Mouse (Mus musculus) CH12.LX (cell line): ENCODE results near the gene Dock10. TPM values are rescaled to one million over a fixed set of nuclear protein-coding genes. Genes with fewer than 3 reads are reported as not detected.
A peak's percentile ranks its signal among the peaks of the same experiment; 100 is the strongest.

Source experiments
- DNase-seq: peaks from one replicate; pipeline ENCODE4 v3.0.0-alpha.2; 2013; ENCODE audit errors: extremely low read depth
- H3K27ac ChIP-seq: 2 replicates; pipeline ENCODE4 v1.5.1; 2012; ENCODE audit warnings: low read depth, mild to moderate bottlenecking, control low read depth, moderate library complexity; ENCODE audit not compliant: insufficient read depth
- H3K27me3 ChIP-seq: replicated peaks from 2 replicates; pipeline ENCODE3; 2012; ENCODE audit warnings: inconsistent platforms
- H3K36me3 ChIP-seq, 2 experiments: replicated peaks in 1 of 2; 2 replicates each; pipeline versions ENCODE3 to v1.6.1; 2012; ENCODE audit warnings: inconsistent platforms in 1 of 2, low read length in 1 of 2, mild to moderate bottlenecking in 1 of 2, mixed read lengths in 1 of 2, moderate library complexity in 1 of 2; ENCODE audit not compliant: control insufficient read depth in 1 of 2, insufficient read depth in 1 of 2
- H3K4me1 ChIP-seq, 2 experiments: 2 replicates each; pipeline ENCODE4 v1.6.1; 2012; ENCODE audit warnings: inconsistent platforms in 1 of 2, moderate library complexity in 1 of 2; ENCODE audit not compliant: insufficient read depth in 2 of 2, control insufficient read depth in 1 of 2
- H3K4me2 ChIP-seq: 2 replicates; pipeline ENCODE4 v1.6.1; 2012; ENCODE audit warnings: low read depth, mild to moderate bottlenecking, control low read depth; ENCODE audit not compliant: poor library complexity, insufficient read depth, severe bottlenecking
- H3K4me3 ChIP-seq, 3 experiments: fragments of 150-350 bp in 1 of 3; sonication (generic) in 1 of 3; replicated peaks in 1 of 3; 2 replicates each; pipeline versions ENCODE3 to v1.5.1; 2011 to 2012; ENCODE audit warnings: low read depth in 2 of 3, low read length in 2 of 3, mild to moderate bottlenecking in 2 of 3, moderate library complexity in 2 of 3, control low read depth in 1 of 3, improper control_type of control experiment in 1 of 3, inconsistent platforms in 1 of 3, mixed read lengths in 1 of 3; ENCODE audit not compliant: poor library complexity in 1 of 3
- H3K79me2 ChIP-seq: replicated peaks from 2 replicates; pipeline ENCODE4 v1.6.1; 2012; ENCODE audit warnings: mild to moderate bottlenecking, moderate library complexity; ENCODE audit not compliant: control insufficient read depth, poor library complexity, insufficient read depth, severe bottlenecking; ENCODE audit errors: extremely low read depth
- H3K9ac ChIP-seq: 2 replicates; pipeline ENCODE4 v1.6.1; 2012; ENCODE audit warnings: low read depth, mild to moderate bottlenecking, control low read depth, moderate library complexity; ENCODE audit not compliant: insufficient read depth
- H3K9me3 ChIP-seq: replicated peaks from 2 replicates; pipeline ENCODE3; 2012; ENCODE audit warnings: low read length, inconsistent platforms, mixed read lengths
- BHLHE40 ChIP-seq: IDR thresholded peaks from 2 replicates; pipeline ENCODE4 v1.6.1; 2011; ENCODE audit warnings: mild to moderate bottlenecking, low read depth, low read length, improper control_type of control experiment
- CHD1 ChIP-seq: IDR thresholded peaks from 2 replicates; pipeline ENCODE4 v1.6.1; 2012; ENCODE audit warnings: low read depth, low read length, improper control_type of control experiment, inconsistent platforms
- CTCF ChIP-seq, 2 experiments: IDR thresholded peaks in 1 of 2; conservative IDR thresholded peaks in 1 of 2; 2 replicates each; pipeline ENCODE4 v1.5.1; 2011 to 2012; ENCODE audit warnings: low read depth in 2 of 2, low read length in 2 of 2, improper control_type of control experiment in 1 of 2, inconsistent platforms in 1 of 2, mild to moderate bottlenecking in 1 of 2, moderate library complexity in 1 of 2
- E2F4 ChIP-seq: IDR thresholded peaks from 2 replicates; pipeline ENCODE4 v1.6.1; 2011; ENCODE audit warnings: low read depth, low read length, improper control_type of control experiment; ENCODE audit not compliant: insufficient replicate concordance
- EP300 ChIP-seq: IDR thresholded peaks from 2 replicates; pipeline ENCODE4 v1.6.1; 2011; ENCODE audit warnings: low read length, improper control_type of control experiment
- ETS1 ChIP-seq: conservative IDR thresholded peaks from 2 replicates; pipeline ENCODE4 v1.6.1; 2012; ENCODE audit warnings: low read depth, mild to moderate bottlenecking, inconsistent platforms, low read length, improper control_type of control experiment, moderate library complexity
- HCFC1 ChIP-seq: IDR thresholded peaks from 2 replicates; pipeline ENCODE4 v1.6.1; 2012; ENCODE audit warnings: low read depth, mild to moderate bottlenecking, inconsistent platforms, low read length, improper control_type of control experiment
- JUN ChIP-seq: IDR thresholded peaks from 2 replicates; pipeline ENCODE4 v1.6.1; 2011; ENCODE audit warnings: low read depth, mild to moderate bottlenecking, low read length, improper control_type of control experiment, moderate library complexity; ENCODE audit not compliant: insufficient read depth
- JUND ChIP-seq: conservative IDR thresholded peaks from 2 replicates; pipeline ENCODE4 v1.6.1; 2011; ENCODE audit warnings: low read depth, low read length, improper control_type of control experiment
- MAFK ChIP-seq: IDR thresholded peaks from 2 replicates; pipeline ENCODE4 v1.6.1; 2011; ENCODE audit warnings: low read length, improper control_type of control experiment; ENCODE audit not compliant: insufficient replicate concordance
- MEF2A ChIP-seq: IDR thresholded peaks from 2 replicates; pipeline ENCODE4 v1.6.1; 2014; ENCODE audit warnings: low read depth, mild to moderate bottlenecking, inconsistent platforms, low read length, improper control_type of control experiment, borderline replicate concordance
- MXI1 ChIP-seq: IDR thresholded peaks from 2 replicates; pipeline ENCODE4 v1.6.1; 2011; ENCODE audit warnings: mild to moderate bottlenecking, low read depth, low read length, improper control_type of control experiment
- MYC ChIP-seq: IDR thresholded peaks from 2 replicates; pipeline ENCODE4 v1.6.1; 2011; ENCODE audit warnings: low read depth, mild to moderate bottlenecking, improper control_type of control experiment, low read length
- PAX5 ChIP-seq: IDR thresholded peaks from 2 replicates; pipeline ENCODE4 v1.6.1; 2012; ENCODE audit warnings: low read length, inconsistent platforms, mixed read lengths
- POLR2A ChIP-seq: IDR thresholded peaks from 2 replicates; pipeline ENCODE4 v1.6.1; 2011; ENCODE audit warnings: low read depth, mild to moderate bottlenecking, improper control_type of control experiment, low read length
- SIN3A ChIP-seq: IDR thresholded peaks from 2 replicates; pipeline ENCODE4 v1.6.1; 2012; ENCODE audit warnings: low read length, improper control_type of control experiment, inconsistent platforms
- SMC3 ChIP-seq: IDR thresholded peaks from 2 replicates; pipeline ENCODE4 v1.6.1; 2011; ENCODE audit warnings: low read depth, low read length, improper control_type of control experiment
- TBP ChIP-seq: conservative IDR thresholded peaks from 2 replicates; pipeline ENCODE4 v1.6.1; 2011; ENCODE audit warnings: low read depth, low read length, improper control_type of control experiment
- TCF12 ChIP-seq: IDR thresholded peaks from 2 replicates; pipeline ENCODE4 v1.6.1; 2014; ENCODE audit warnings: low read depth, mild to moderate bottlenecking, inconsistent platforms, low read length, improper control_type of control experiment
- USF1 ChIP-seq: IDR thresholded peaks from 2 replicates; pipeline ENCODE4 v1.6.1; 2014; ENCODE audit warnings: low read depth, mild to moderate bottlenecking, inconsistent platforms, low read length, improper control_type of control experiment
- ZKSCAN1 ChIP-seq: IDR thresholded peaks from 2 replicates; pipeline ENCODE4 v1.6.1; 2012; ENCODE audit warnings: low read depth, inconsistent platforms, low read length, improper control_type of control experiment, borderline replicate concordance
- ZMIZ1 ChIP-seq: IDR thresholded peaks from 2 replicates; pipeline ENCODE4 v1.6.1; 2012; ENCODE audit warnings: low read depth, mild to moderate bottlenecking, inconsistent platforms, low read length, improper control_type of control experiment
- ZNF384 ChIP-seq: IDR thresholded peaks from 2 replicates; pipeline ENCODE4 v1.6.1; 2012; ENCODE audit warnings: low read depth, low read length, improper control_type of control experiment, inconsistent platforms
- dilution Hi-C: fragments of 300-500 bp; cut with MboI; formaldehyde crosslinking; loops from 2 replicates; pipeline ENCODE4 v1.14.3; 2020; ENCODE audit warnings: low sequenced_read_pairs; ENCODE audit not compliant: extremely low pct_unique_long_range_greater_than_20kb, extremely low pct_ligation_motif_present
- in situ Hi-C: fragments of 300-500 bp; cut with MboI; formaldehyde crosslinking; loops from 3 replicates; pipeline ENCODE4 v1.14.3; 2019; ENCODE audit warnings: low sequenced_read_pairs, low pct_ligation_motif_present, low pct_unique_long_range_greater_than_20kb, mixed read lengths
- polyA plus RNA-seq: library from polyadenylated mRNA; unstranded; fragments of >175 nt; gene quantifications from 2 replicates; pipeline ENCODE4 v1.2.1, GENCODE M21; 2012; ENCODE audit warnings: low read depth; ENCODE audit not compliant: insufficient read length
- total RNA-seq, 2 experiments: library from RNA; depleted of rRNA; stranded (reverse); fragments of 300-350 nt in 1 of 2; fragments of >200 nt in 1 of 2; gene quantifications; 2 replicates each; pipeline ENCODE4 v1.2.3; 2012 to 2014

The Dock10 gene
- total and polyA plus RNA-seq, 3 experiments = 44.7 to 77.2 (median 62.2) TPM

GRCm38 (mm10) chr1:80502456-80503165 is 255.7 kb downstream of the Dock10 start:
- H3K4me3 ChIP-seq = no peak overlapping the region
- in situ Hi-C loops (loop anchor here (5.0 kb wide), 1 partner anchor 90 kb away; no protein-coding TSS in a partner anchor), dilution Hi-C loops (no loop called here)
- H3K9me3 ChIP-seq = peaks cover 5% of the 10 kb centered on the region
- peaks cover 42 to 65% of the 10 kb centered on the region in 2 experiments for H3K36me3 ChIP-seq
- no peak for DNase-seq
- H3K27me3 ChIP-seq = no peaks in the 10 kb centered on the region
- no peak overlapping the region for H3K9ac ChIP-seq
- no peak for TF ChIP-seq JUND
- no peak for TF ChIP-seq TBP
- no peak for TF ChIP-seq ZKSCAN1
- H3K27ac ChIP-seq = no peak overlapping the region
- no peak overlapping the region for H3K4me2 ChIP-seq
- H3K4me1 ChIP-seq = peaks cover 11 to 58% of the 10 kb centered on the region in 2 experiments
- no peaks in the 10 kb centered on the region for H3K79me2 ChIP-seq

- no peak overlapping the region for H3K9ac ChIP-seq
- dilution Hi-C loops = no loop called here
- no peak overlapping the region for H3K27ac ChIP-seq
- no peak overlapping the region for H3K4me3 ChIP-seq
- TF ChIP-seq ZNF384 (no peak), ZMIZ1 (no peak), ETS1 (no peak), HCFC1 (no peak), BHLHE40 (no peak)
- TF ChIP-seq, all 38 proteins: peak for 0
- Histone ChIP-seq H3K4me2 (no peak overlapping the region), H3K27me3 (no peaks in the 10 kb centered on the region), H3K79me2 (no peaks in the 10 kb centered on the region), H3K36me3 (peaks cover 22 to 39% of the 10 kb centered on the region in 2 experiments), H3K4me1 (peaks cover 6 to 62% of the 10 kb centered on the region in 2 experiments; a peak in 3 of 4 replicates), H3K9me3 (no peaks in the 10 kb centered on the region)
- in situ Hi-C loops = loop anchor here (25.0 kb wide), 1 partner anchor 737 kb away; no protein-coding TSS in a partner anchor
- no peak for DNase-seq
Measured at GRCm38 (mm10) chr1:80499264-80499663, 259.1 kb downstream of the Dock10 start.

- H3K9me3 ChIP-seq = no peaks in the 10 kb centered on the region
- no peak overlapping the region for H3K4me3 ChIP-seq
- H3K4me2 ChIP-seq = peak overlapping the region; percentile 84
- dilution Hi-C loops (no loop called here), in situ Hi-C loops (loop anchor here (25.0 kb wide), 1 partner anchor 734 kb away; no protein-coding TSS in a partner anchor)
- H3K36me3 ChIP-seq = peaks cover 3 to 12% of the 10 kb centered on the region in 2 experiments
- H3K27ac ChIP-seq = no peak overlapping the region; the same call in 1 of the 2 replicates
- no peaks in the 10 kb centered on the region for H3K27me3 ChIP-seq
- peaks cover 4 to 60% of the 10 kb centered on the region in 2 experiments; a peak in 3 of 4 replicates for H3K4me1 ChIP-seq
- DNase-seq = peak; percentile 81
- no peaks in the 10 kb centered on the region for H3K79me2 ChIP-seq
- H3K9ac ChIP-seq = no peak overlapping the region; the same call in 1 of the 2 replicates
- TF ChIP-seq POLR2A (peak; percentile 22; the same call in 1 of the 2 replicates), E2F4 (no peak), JUND (peak; percentile 89), JUN (peak; percentile 81), MAFK (0 out of 2 replicates have a peak, but pooled peaks have one; percentile 10), TBP (peak; percentile 57; the same call in 1 of the 2 replicates), SMC3 (0 out of 2 replicates have a peak, but pooled peaks have one; percentile 1), CTCF (conservative IDR thresholded peaks at IDR 0.05 in 1 of 2, IDR thresholded peaks at IDR 0.05 in 1 of 2; ENCODE audit: low read depth in 2 of 2, low read length in 2 of 2) (no peak), ETS1 (peak; percentile 71), TCF12 (peak; percentile 44; the same call in 1 of the 2 replicates), PAX5 (no peak), MEF2A (peak; percentile 95), MXI1 (0 out of 2 replicates have a peak, but pooled peaks have one; percentile 12), CHD1 (peak; percentile 26; the same call in 1 of the 2 replicates), USF1 (no peak), EP300 (peak; percentile 88), SIN3A (peak; percentile 36; the same call in 1 of the 2 replicates), BHLHE40 (0 out of 2 replicates have a peak, but pooled peaks have one; percentile 6), MYC (peak; percentile 49; the same call in 1 of the 2 replicates)
Measured at GRCm38 (mm10) chr1:80496360-80496759, 262.0 kb downstream of the Dock10 start.
